Mouse (Mus musculus): ENCODE data around the gene Wscd1. TPM values are rescaled to one million over a fixed set of nuclear protein-coding genes. Genes with fewer than 3 reads are reported as not detected.

Gene Wscd1
- polyA plus RNA-seq, 1 experiment = 106 TPM

- H3K27ac ChIP-seq (ENCODE audit: insufficient read depth, low read length) = no peak overlapping the region
- 58% methylated on average over 5 of the region's 5 CpGs for WGBS
- no peaks in the 10 kb centered on the region; the same call in 1 of the 2 replicates for H3K27me3 ChIP-seq (ENCODE audit: control insufficient read depth, insufficient read depth, low read length)
- H3K4me1 ChIP-seq (ENCODE audit: control insufficient read depth, insufficient read depth, low read length) = no peaks in the 10 kb centered on the region
- no peak overlapping the region for H3K4me3 ChIP-seq (replicated peaks; ENCODE audit: insufficient read depth, low read depth, low read length)
- DNase-seq = no peak
- TF ChIP-seq POLR2A (IDR thresholded peaks at IDR 0.05; ENCODE audit: borderline replicate concordance, insufficient read depth, low read length) (no peak), CTCF (IDR thresholded peaks at IDR 0.05; ENCODE audit: borderline replicate concordance, insufficient read depth, low read depth, low read length) (no peak)
These were observed 72.3 kb downstream of the Wscd1 start for GRCm38 (mm10) chr11:71822031-71822430.

GRCm38 (mm10) chr11:71824971-71825370 is 75.3 kb downstream of the Wscd1 start:
- no peaks in the 10 kb centered on the region; the same call in 1 of the 2 replicates for H3K27me3 ChIP-seq (ENCODE audit: control insufficient read depth, insufficient read depth, low read length)
- 46% methylated on average over 4 of the region's 4 CpGs for WGBS
- TF ChIP-seq CTCF (IDR thresholded peaks at IDR 0.05; ENCODE audit: borderline replicate concordance, insufficient read depth, low read depth, low read length) = no peak
- TF ChIP-seq POLR2A (IDR thresholded peaks at IDR 0.05; ENCODE audit: borderline replicate concordance, insufficient read depth, low read length) = no peak
- DNase-seq = no peak
- H3K4me3 ChIP-seq (replicated peaks; ENCODE audit: insufficient read depth, low read depth, low read length) = no peak overlapping the region
- no peaks in the 10 kb centered on the region for H3K4me1 ChIP-seq (ENCODE audit: control insufficient read depth, insufficient read depth, low read length)
- H3K27ac ChIP-seq (ENCODE audit: insufficient read depth, low read length) = no peak overlapping the region
